Mouse (Mus musculus) brain, embryonic 14.5 days (tissue): ENCODE measurements around the gene Car12.

Source experiments
- CTCF ChIP-seq: fragments of 200-500 bp; IDR thresholded peaks from 2 replicates; pipeline ENCODE4 v1.5.1; 2012; ENCODE audit warnings: inconsistent platforms, mild to moderate bottlenecking, moderate library complexity, borderline replicate concordance; ENCODE audit not compliant: insufficient read depth, insufficient read length; ENCODE audit errors: extremely low read depth
- POLR2A ChIP-seq: fragments of 200-500 bp; IDR thresholded peaks from 2 replicates; pipeline ENCODE4 v1.6.1; 2012; ENCODE audit warnings: mild to moderate bottlenecking, inconsistent platforms, borderline replicate concordance; ENCODE audit not compliant: poor library complexity, insufficient read depth, insufficient read length, severe bottlenecking; ENCODE audit errors: extremely low read depth

DNA sequence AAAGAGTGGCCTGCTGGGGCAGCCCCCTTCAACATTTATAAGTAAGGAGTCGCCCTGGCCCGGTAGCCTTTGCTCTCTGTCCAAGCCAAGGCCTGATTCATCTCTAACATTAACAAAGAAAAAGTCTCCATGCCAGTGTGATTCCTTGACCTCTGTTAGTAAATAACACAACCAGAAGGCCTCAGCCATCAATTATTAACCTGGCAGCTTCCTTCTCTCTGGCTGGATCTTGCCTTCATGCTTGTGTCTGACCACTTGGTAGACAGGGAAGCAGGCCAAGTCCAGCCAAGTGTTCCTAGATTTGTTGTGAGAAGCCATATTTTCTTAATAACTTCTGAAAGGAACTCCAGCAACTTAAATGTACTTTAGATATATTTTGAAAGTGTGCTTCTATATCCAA is 23.1 kb downstream of the Car12 start:
- TF ChIP-seq CTCF = no peak
- no peak for TF ChIP-seq POLR2A
